Mouse (Mus musculus): Measurements from ENCODE around the gene Atp13a4.

GRCm38 (mm10) chr16:29491031-29491430, 53.6 kb downstream of the Atp13a4 start:
- TF ChIP-seq CTCF (IDR thresholded peaks at IDR 0.05; ENCODE audit: low read depth) (no peak), EP300 (IDR thresholded peaks at IDR 0.05; ENCODE audit: low read depth) (no peak)
